Mouse (Mus musculus) lung, adult 2 months (tissue): Measurements from ENCODE around the gene Nelfa.

Source experiments
- CTCF ChIP-seq: fragments of 200-500 bp; IDR thresholded peaks from 2 replicates; pipeline ENCODE4 v1.5.1; 2011; ENCODE audit warnings: mild to moderate bottlenecking, low read length, control low read depth; ENCODE audit not compliant: insufficient read depth
- POLR2A ChIP-seq: fragments of 200-500 bp; IDR thresholded peaks from 2 replicates; pipeline ENCODE4 v1.6.1; 2011; ENCODE audit warnings: low read depth, mild to moderate bottlenecking, control low read depth, low read length, borderline replicate concordance; ENCODE audit errors: extremely low read depth

GRCm38 (mm10) chr5:33948314-33948713 lies 12.1 kb upstream of the Nelfa start:
- no peak for TF ChIP-seq CTCF
- no peak for TF ChIP-seq POLR2A
